Mouse (Mus musculus): ENCODE data around the gene Cdkn2c.

The Cdkn2c gene

DNA sequence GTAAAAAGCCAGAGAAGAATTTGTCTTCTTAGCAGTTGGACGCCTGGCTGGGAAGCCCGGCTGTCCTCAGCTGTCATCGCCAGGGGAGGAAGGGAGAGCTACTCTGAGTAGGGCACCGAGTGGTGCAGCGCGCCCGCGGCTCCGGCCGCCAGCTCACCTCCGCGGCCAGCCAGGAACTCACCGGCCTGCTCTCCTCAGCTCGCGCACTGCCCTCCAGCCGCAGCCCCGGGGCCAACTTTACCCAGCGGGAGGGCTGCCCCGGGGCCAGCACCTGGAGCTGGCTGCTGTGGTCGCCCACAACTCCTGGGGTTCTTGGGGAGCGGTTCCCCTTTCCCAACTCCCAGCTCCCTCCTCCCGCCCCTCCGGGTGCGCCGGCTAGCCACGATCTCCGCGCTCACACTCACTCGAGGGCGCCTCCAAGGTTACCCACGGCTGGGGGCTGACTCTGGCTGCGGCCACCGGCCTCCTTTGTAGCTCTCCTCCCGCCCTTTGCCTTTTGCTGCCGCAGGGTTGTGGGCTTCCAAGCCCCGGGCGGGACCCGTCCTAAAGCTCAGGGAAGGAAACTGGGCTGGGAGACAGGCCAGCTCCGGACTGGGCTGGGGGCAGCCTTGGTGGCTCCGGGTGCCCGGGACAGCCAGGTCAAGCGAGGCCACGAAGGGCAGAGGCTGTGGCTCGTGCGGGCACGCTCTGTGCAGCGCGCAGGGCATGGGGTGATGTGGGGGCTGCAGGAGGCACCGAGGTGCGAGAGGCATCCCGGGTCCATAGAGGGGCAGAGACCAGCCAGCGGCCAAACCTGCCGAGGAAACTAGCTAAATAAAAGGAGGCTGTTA lies 9.8 kb downstream of the Cdkn2c start:
- DNase-seq (ENCODE audit: low spot score): no peak

DNA sequence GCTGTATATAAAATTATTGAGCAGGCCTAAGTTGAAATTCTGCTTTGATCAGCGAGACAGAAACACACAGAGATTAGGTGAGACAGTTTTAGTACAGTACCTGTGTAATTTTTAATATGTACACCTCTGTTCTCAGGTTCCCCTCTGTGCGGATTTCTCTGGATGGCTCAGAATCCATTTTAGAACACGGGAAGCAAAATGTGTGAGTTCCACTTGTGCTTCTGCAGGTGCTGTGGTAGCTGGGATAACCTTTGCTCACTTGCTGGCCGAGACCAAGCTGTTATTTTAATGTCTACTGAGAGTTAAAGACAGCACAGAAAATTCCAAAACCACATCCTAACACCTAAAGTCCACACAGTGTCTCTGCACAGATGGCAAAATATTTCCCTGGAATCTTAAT lies 10.7 kb downstream of the Cdkn2c start:
- no peak for DNase-seq (ENCODE audit: low spot score)

DNA sequence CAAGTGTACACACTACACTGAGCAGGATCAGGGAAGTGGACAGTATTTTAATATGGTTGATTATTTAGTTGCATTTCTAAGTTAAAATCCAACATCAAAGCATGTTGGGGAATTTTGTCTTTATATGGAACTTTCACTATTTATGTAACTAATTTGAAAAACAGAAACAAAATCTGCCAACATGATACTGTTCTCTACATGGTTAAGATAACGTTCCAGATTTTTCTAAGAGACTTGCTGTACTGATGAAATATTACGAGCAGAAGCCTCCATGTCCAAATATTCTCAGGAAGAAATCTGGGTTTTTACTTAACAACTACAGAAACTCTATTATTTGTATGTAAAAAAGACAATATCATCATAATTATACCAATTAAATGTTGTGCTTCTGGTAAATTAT lies 11.3 kb downstream of the Cdkn2c start:
- DNase-seq (ENCODE audit: low spot score): no peak

DNA sequence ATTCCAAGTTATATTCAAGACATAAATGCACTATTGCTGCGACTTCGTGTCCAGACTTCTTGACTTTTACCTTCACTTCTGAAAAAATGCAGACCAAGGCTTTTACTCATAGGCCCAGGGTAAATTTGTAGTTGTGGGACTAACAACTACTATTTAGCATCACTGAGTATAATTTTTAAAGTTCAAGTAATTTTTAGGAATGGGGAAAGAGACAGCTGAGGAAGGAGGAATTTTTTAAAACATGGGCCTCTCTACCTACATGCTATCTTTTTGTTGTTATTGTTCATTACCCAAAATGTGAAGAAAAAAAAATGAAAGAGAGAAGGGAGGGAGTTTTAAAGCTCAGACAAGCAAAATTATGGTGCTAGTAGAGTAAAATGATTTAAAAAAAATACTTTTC lies 12.3 kb downstream of the Cdkn2c start:
- DNase-seq (ENCODE audit: low spot score): no peak

DNA sequence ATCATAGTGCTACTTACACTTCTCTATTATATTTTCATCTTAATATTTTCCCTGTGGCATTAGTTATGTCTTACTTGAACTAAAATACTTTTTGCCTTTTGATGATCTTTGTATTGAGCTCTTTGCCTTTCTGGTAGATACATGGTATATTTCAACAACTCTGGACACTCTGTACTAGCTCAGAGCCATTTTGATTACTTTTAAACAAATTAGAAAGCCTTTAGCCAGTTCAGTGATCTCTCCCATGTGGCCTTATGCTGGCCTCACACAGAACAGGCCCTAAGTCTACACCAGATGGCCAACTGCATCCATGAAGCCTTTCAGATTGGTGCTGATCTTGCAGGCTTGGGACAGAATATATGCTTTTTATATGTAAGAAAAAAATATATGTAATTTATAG lies 13.7 kb downstream of the Cdkn2c start:
- DNase-seq (ENCODE audit: low spot score): no peak

DNA sequence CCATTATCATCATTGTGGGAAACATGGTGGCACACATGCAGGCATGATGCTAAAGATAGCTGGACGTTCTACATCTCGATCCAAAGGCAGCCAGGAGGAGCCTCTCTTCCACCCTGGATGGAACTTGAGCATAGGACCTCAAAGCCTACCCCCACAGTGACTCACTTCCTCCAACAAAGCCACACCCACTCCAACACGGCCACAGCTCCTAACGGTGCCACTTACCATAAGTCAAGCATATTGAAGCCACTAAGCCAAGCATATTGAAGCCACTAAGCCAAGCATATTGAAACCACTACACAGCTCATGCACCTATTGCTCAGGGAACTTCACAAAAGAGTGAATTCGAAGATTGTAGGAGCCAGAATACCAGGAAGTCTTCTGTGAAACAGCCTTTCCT lies 17.7 kb downstream of the Cdkn2c start:
- DNase-seq (ENCODE audit: low spot score): no peak

DNA sequence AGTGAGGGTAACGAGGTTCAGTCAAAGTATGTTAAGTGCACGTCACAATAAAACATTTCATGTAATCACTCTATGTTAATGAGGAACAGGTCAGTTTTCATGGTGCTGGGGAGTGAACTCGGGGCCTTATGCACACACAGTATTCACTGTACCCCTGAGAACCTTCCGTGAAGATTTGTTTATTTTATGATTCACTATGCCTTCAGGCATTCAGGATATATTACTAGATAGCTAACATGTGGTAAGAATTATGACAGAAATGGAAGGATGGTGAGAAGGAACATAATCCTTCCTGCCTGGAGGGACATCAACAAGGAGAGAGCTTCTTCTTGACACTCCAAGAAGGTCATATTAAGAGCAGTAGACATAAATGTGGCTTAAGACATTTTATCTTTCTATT lies 19.7 kb downstream of the Cdkn2c start:
- DNase-seq (ENCODE audit: low spot score): no peak

DNA sequence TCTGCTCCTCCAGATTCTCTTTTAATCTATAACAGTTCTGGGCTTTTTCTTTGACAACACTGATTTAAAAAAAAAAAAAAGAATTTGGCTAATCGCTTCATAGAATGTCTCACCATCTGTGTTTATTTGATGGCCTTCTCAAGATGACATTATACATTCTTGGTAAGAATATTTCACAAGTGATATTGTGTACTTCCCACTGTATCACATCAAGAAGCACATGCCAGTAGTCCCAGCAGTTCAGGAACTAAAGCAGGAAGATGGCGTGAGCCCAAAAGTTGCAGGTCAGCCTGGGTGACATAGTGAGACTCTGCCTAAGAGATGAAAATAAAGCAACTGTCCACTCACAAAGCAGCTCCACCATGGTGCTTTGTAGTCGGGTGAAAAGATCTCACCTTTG lies 25.5 kb downstream of the Cdkn2c start:
- no peak for DNase-seq (ENCODE audit: low spot score)

DNA sequence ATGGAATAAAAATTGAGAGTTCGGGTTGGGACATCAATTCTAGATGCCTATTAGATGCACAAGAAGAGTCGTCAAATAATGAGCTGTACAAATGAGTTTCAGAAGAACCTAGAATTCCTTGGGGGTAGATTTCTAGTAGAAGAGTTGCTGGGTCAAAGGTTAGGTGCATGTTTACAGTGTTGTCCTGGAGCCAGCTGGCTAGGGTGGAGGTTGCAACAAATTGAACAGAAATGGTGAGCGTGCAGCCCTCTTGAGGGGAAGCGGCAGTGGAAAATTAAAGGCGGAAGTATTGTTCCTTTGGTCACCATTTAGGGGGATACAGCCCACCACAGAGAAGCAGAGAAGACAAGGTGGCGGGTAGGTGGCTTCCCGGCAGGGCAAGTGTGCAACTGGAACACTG lies 26.8 kb downstream of the Cdkn2c start:
- no peak for DNase-seq (ENCODE audit: low spot score)

DNA sequence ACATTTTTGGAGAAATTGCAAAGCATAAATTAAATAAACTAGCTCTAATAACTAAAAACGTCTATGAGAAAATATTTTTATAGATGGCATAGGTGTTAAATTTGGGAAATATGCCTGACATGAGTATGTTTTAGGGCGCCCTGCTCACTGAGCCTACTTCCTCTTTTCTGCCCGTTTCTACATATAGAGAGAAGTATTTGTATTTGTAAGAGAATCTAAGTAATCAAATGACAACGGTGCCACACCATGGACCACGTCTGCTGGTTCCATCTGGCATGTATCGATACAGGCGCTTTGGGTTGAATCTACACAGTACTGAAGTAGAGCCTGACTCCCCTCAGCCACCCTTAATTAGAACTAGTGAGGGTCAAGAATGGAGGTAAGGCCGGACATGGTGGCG lies 27.6 kb downstream of the Cdkn2c start:
- DNase-seq (ENCODE audit: low spot score): no peak

DNA sequence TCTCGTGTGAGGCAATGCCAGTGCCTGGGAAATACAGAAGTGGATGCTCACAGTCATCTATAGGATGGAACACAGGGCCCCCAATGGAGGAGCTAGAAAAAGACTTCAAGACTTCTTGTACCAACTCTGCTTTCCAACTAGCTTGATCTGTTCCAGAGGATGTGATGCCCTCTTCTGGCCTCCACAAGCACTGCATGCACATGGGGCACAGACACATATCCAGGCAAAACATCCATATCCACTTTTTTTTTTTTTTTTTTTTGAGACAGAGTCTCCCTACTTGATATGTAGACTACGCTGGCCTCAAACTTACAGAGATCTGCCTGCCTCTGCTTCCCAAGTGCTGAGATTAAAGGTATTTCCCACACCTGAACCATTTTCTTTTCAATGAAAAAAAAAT lies 32.0 kb downstream of the Cdkn2c start:
- no peak for DNase-seq (ENCODE audit: low spot score)

DNA sequence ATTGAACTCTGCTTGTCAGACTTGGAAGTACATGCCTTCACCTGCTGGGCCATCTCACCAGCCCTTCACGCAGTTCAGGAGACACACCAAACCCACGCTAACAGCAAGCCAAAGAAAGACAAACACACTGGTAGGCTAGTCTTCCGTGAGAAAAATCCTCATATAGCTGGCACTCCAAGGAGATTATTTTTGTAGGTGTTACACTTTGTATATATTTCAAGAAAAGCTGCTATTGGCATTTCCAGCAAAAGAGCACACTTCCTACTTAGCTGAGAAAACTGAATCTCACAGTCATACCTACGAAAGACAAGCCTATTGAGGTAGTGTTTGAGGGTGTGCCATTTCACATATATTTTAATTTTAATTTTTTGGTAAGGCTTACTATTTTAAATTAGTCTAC lies 36.0 kb downstream of the Cdkn2c start:
- no peak for DNase-seq (ENCODE audit: low spot score)

DNA sequence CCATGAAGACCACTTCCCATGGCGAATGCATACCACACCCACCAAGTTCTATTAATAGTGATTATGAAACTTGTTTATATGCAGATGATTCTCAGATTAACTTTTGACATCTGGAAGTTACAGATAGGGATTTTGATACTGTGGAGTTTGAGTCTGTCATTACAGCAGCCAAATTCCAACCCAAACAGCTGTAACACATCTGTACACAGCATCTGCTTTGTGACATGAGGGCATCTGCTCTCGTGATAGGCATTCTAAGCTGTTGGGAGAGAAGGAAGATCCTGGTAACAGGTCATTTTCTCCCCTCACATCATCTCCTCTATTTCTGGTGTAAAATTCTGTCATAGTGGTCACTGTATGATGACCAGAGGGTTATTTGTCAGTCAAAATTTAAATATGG lies 36.8 kb downstream of the Cdkn2c start:
- no peak for DNase-seq (ENCODE audit: low spot score)

DNA sequence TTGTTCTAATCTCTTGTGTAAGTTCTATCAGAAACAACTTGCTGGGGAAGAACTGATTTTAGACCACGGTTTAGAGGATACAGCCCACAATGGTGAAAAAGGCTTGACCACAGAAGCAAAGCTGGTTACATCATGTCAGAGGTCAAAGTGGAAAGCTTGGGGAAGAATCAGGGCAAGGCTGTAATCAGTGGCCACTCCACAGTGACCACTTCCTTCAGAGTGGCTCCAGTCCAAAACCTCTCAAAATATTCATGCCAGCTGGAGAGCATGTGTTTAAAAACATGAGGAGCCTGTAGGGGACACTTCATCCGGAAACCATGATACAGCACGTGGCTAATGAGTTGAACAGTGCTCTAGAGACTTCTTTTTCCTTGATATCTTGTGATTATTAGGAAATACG lies 54.4 kb downstream of the Cdkn2c start:
- no peak for DNase-seq (ENCODE audit: low spot score)
